Mouse (Mus musculus): ENCODE data around the gene Chmp4b.

The Chmp4b gene

DNA sequence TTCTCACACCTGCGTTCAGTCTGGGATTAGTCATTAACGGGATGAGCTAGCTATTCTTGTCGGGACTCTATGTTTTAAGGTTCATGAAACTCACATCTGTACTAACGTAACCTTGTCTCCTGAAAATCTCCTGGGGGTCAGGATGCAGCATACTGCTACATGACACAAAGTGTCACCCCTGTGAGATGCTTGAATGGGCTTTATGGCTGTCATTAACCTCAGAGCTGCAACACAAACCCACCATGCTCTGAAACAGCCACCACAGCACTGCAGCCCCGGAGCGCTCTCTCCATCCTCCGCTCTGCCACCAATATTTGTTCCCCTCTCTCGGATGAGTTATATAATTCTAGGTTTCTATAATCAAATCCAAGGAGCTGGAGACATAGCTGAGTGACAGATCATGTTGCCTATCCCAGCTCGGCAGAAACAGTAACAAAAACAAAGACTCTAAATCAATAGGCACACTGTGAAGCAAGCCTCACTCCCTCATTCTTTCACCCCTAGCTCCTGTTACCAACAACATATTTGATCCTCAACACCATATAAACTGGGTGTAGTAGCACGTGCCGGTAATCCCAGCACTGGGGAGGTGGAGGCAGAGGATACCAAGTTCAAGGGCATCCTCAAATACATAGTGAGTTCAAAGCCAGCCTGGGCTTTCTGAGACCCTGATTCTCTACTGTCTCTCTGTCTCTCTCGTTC lies 67.5 kb downstream of the Chmp4b start:
- DNase-seq (ENCODE audit: low spot score): no peak

- no peak for DNase-seq (ENCODE audit: low spot score)
Observed at GRCm38 (mm10) chr2:154720315-154720714, 68.8 kb downstream of the Chmp4b start.

- DNase-seq (ENCODE audit: low spot score): no peak
Observed at GRCm38 (mm10) chr2:154723473-154723872, 72.0 kb downstream of the Chmp4b start.

- no peak for DNase-seq (ENCODE audit: low spot score)
Observed at GRCm38 (mm10) chr2:154729737-154730136, 78.2 kb downstream of the Chmp4b start.

DNA sequence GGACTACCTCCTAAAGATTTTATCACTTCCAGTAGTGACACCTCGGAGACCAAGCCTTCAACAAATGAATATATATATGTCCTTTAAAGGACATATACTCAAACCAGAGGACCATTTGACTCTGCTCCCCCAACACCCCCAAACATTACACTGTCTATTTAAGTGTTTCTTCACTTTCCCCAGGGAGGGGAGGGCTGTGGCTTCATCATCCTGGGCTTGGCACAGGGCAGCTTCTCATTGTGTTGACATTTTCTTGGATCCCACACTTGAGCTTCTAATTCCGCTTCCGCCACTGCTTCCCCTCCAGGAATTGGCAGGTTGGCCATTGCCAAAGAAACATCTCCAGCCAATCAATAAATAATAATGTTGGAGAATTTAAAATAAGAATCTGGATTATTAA lies 79.3 kb downstream of the Chmp4b start:
- DNase-seq (ENCODE audit: low spot score): no peak

DNA sequence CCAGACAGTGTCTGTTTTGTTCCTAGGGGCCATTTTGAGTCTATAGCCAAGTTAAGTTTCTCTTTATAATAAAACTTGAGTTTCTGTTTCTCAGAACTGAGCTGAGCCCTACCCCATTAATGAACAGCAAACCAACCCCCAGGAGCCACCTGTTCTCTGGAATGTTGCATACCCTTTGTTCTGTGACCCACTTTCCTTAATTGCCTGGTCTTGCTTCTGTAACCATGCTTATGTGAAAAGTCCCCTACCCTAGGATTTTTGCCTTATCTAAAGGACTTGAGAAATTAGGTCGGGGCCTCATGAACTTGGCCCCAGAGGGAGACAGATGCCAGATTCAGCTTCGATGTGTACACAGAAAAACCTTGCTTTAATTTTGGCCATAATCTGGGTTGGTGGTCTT lies 80.4 kb downstream of the Chmp4b start:
- DNase-seq (ENCODE audit: low spot score): no peak

GRCm38 (mm10) chr2:154732503-154733141 lies 81.1 kb downstream of the Chmp4b start:
- DNase-seq (ENCODE audit: low spot score): no peak

DNA sequence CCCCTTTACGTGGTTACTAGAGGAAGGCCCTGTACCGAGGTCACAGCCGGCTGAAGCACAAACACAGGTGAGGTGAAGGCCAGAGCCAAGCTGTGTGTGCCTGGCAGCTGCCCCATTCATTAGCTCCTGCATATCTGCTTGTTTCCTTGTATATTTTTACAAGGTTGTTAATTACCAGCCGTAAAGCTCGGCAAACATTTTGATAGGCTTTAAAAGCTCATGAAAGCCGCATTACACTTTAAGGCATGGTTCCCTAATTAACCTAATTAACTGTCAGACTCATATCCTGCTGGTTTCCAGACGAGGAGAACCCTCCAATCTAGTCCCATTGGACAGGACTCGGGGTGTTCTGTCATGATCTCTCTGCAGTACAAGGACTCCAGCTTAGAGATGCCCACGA lies 83.5 kb downstream of the Chmp4b start:
- no peak for DNase-seq (ENCODE audit: low spot score)

DNA sequence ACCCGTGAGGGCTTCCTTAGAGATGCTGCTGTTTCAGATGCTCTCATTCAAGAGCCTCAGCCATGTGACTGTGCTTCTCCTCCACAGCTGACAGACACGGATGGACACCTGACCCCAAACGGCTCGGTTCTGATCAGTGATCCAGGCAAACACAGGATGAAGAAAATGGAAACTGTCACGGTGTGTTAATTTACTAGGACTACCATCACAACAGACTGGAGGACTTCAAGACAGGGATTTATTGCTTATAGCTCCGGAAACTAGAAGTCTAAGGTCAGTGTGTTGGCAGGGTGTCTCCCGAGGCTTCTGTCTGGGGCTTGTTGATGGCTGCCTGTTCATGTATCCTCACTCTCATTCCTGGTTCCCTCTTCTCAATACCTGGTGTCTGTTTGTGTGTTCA lies 83.9 kb downstream of the Chmp4b start:
- no peak for DNase-seq (ENCODE audit: low spot score)

DNA sequence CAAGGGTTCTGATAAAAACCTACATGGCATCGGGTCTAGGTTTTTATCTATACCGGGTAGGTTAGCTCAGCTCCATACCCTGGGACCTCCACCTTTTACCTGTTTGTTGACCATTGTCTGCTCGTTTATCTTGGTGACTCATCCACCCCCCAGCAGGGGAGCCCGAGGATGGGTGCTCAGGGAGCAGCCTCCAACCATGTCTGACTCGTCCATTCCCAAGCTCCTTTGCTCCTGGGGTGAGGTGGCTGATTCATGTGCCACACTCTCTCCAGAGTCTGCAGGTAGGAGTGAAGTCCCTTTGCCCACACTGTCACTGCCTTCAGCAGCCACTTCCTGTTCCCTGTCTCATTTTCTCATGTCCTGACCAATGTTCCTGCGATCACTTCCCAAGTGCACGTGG lies 84.5 kb downstream of the Chmp4b start:
- DNase-seq (ENCODE audit: low spot score): no peak

- no peak for DNase-seq (ENCODE audit: low spot score)
Observed at GRCm38 (mm10) chr2:154738621-154739020, 87.1 kb downstream of the Chmp4b start.

DNA sequence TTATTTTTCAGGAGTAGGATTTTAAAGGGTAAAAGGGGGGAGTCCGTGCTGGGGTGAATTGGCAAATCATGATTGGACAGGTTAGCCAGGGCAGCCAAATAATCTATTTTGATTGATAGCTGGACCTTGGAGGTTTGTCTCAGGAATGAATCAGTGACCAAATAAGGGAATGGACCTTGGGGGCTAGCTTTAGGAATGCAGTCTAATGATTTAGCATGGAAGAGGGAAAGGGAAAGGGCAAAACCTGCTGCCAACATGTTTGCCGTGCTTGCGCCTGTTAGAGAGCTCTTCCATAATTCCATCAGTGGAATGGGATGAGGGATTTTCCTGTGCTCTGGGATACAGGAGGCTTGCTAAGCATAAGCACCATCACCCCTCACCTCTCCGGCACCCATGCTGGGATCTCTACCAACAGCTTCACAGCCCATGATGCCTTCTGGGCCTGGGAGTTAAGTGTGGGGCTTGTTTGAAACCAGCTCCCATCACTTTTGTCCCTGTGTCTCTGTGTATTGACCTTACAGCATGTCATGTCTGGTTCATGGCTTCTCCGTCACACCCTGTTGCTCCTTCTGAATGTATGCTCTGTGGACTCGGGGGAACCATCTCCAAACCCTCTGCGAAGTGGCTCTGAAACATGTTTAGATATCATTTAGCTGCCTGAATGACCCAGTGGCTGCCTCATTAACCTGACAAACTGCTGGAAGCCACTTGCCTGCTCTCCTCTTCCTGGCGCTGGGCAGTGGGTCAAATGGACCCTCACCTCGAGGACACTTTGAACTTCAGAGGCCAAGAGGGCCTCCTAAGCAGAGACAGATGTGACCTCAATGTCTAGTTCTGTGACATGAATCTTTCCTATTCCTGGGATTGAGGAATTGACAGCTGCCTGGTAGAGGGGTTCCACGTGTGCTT lies 91.7 kb downstream of the Chmp4b start:
- no peak for DNase-seq (ENCODE audit: low spot score)

DNA sequence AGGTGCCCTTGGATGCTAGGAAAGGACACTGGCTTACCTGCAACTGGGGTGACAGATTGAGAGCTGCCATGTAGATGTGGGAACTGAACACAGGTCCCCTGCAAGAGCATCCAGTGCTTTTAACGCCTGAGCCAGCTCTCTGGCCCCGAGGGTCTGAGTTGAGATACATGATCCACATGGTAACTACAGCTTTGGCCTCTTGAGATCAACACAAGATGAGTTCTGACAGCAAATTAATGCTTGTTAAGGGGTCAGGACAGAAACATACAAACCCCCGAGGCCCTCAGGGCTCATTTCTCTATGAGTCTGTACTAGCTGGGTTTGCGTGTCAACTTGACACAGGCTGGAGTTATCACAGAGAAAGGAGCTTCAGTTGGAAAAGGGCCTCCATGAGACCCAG lies 92.4 kb downstream of the Chmp4b start:
- DNase-seq (ENCODE audit: low spot score): no peak
